In genomic region chr3:123188616-123189230, GRCm38 (mm10) we compare ENCODE assay signal across 18 mouse cellular contexts. TPM values are rescaled to one million over a fixed set of nuclear protein-coding genes. Genes with fewer than 3 reads are reported as not detected.
DNase-seq lines count a peak whose midpoint lies in the region; ATAC-seq and TF ChIP-seq lines count a peak whose summit lies in the region.
"Had no signal": no experiment of that assay in that cellular context is flagged by ENCODE, and none has a peak within 500 bp of the region (broad histone marks: within the 10 kb centered on the region; RNA-seq: fewer than 3 reads in every experiment).

No protein-coding gene starts in this region.

- no peak for DNase-seq in heart, postnatal 0 days (ENCODE audit: low spot score)
- DNase-seq in ES-CJ7 (ENCODE audit: low read depth, low spot score) (peak; percentile 56), NIH3T3 (ENCODE audit: low read depth) (peak; percentile 37)
- DNase-seq in right cerebral cortex, postnatal 14 days: no peak
- DNase-seq in frontal cortex, postnatal 36 days (ENCODE audit: low spot score in 2 of 2): no peak
- DNase-seq: adrenal gland, postnatal 14 days; cerebellum, adult 9-10 months; heart, postnatal 14 days; kidney, adult 11 months; kidney, postnatal 25 days; lung, adult 18-20 months; retina, postnatal 1 day had no signal

- H3K36me3 ChIP-seq in heart, postnatal 0 days (replicated peaks; ENCODE audit: control insufficient read depth, insufficient read depth, low read length): no peaks in the 10 kb centered on the region
- no peaks in the 10 kb centered on the region for H3K36me3 ChIP-seq in heart, embryonic 12.5 days
- no peaks in the 10 kb centered on the region for H3K36me3 ChIP-seq in embryonic facial prominence, embryonic 15.5 days
- H3K36me3 ChIP-seq: hindbrain, embryonic 15.5 days; midbrain, embryonic 15.5 days had no signal

- no peak overlapping the region for H3K9ac ChIP-seq in heart, postnatal 0 days (replicated peaks; ENCODE audit: low read depth, low read length)
- H3K9ac ChIP-seq in heart, embryonic 12.5 days: no peak overlapping the region
- no peak overlapping the region for H3K9ac ChIP-seq in embryonic facial prominence, embryonic 15.5 days
- H3K9ac ChIP-seq: hindbrain, embryonic 15.5 days; midbrain, embryonic 15.5 days had no signal

- peaks cover 9% of the 10 kb centered on the region for H3K4me1 ChIP-seq in heart, postnatal 0 days (ENCODE audit: control insufficient read depth, insufficient read depth)
- peaks cover 8% of the 10 kb centered on the region for H3K4me1 ChIP-seq in heart, embryonic 12.5 days (replicated peaks)
- H3K4me1 ChIP-seq in embryonic facial prominence, embryonic 15.5 days: peaks cover 19% of the 10 kb centered on the region
- H3K4me1 ChIP-seq: hindbrain, embryonic 15.5 days; midbrain, embryonic 15.5 days had no signal

- H3K27me3 ChIP-seq in heart, postnatal 0 days (ENCODE audit: control insufficient read depth, insufficient read depth, low read length): no peaks in the 10 kb centered on the region
- no peaks in the 10 kb centered on the region for H3K27me3 ChIP-seq in heart, embryonic 12.5 days (replicated peaks)
- H3K27me3 ChIP-seq in embryonic facial prominence, embryonic 15.5 days: no peaks in the 10 kb centered on the region
- H3K27me3 ChIP-seq: hindbrain, embryonic 15.5 days; midbrain, embryonic 15.5 days had no signal

- no peak for TF ChIP-seq EP300 in heart, postnatal 0 days (IDR thresholded peaks at IDR 0.05; ENCODE audit: low read depth)

- no peak overlapping the region for H3K4me2 ChIP-seq in heart, postnatal 0 days (ENCODE audit: low read depth, low read length)
- H3K4me2 ChIP-seq in heart, embryonic 12.5 days: no peak overlapping the region
- no peak overlapping the region for H3K4me2 ChIP-seq in embryonic facial prominence, embryonic 15.5 days (replicated peaks)
- H3K4me2 ChIP-seq: hindbrain, embryonic 15.5 days; midbrain, embryonic 15.5 days had no signal

- H3K27ac ChIP-seq in heart, postnatal 0 days (ENCODE audit: low read depth): peak overlapping the region; percentile 26; the same call in 1 of the 2 replicates
- H3K27ac ChIP-seq in heart, embryonic 12.5 days (ENCODE audit: poor library complexity, severe bottlenecking): no peak overlapping the region
- 0 out of 2 replicates have a peak overlapping the region, but pooled peaks have one; percentile 17 for H3K27ac ChIP-seq in embryonic facial prominence, embryonic 15.5 days (replicated peaks)
- H3K27ac ChIP-seq: hindbrain, embryonic 15.5 days; midbrain, embryonic 15.5 days had no signal

- no peak for ATAC-seq in heart, postnatal 0 days (ENCODE audit: insufficient read depth, low read depth)
- no peak for ATAC-seq in heart, embryonic 12.5 days (ENCODE audit: insufficient number of reproducible peaks, low FRiP score)
- no peak for ATAC-seq in embryonic facial prominence, embryonic 15.5 days (ENCODE audit: insufficient number of reproducible peaks, low FRiP score, low TSS enrichment, low read depth)
- ATAC-seq: forebrain, embryonic 14.5 days; midbrain, embryonic 15.5 days had no signal

- 88% methylated on average over 12 of the region's 12 CpGs for WGBS in heart, postnatal 0 days
- 84% methylated on average over 12 of the region's 12 CpGs for WGBS in heart, embryonic 12.5 days
- WGBS in embryonic facial prominence, embryonic 15.5 days: 73% methylated on average over 12 of the region's 12 CpGs

- TF ChIP-seq CTCF in heart, postnatal 0 days (IDR thresholded peaks at IDR 0.05; ENCODE audit: low read depth): no peak

- no peaks in the 10 kb centered on the region for H3K9me3 ChIP-seq in heart, postnatal 0 days (replicated peaks; ENCODE audit: control insufficient read depth, low read length)
- H3K9me3 ChIP-seq in heart, embryonic 12.5 days (replicated peaks): no peaks in the 10 kb centered on the region
- no peaks in the 10 kb centered on the region for H3K9me3 ChIP-seq in embryonic facial prominence, embryonic 15.5 days (replicated peaks)
- H3K9me3 ChIP-seq: hindbrain, embryonic 15.5 days; midbrain, embryonic 15.5 days had no signal

- no peak overlapping the region for H3K4me3 ChIP-seq in heart, postnatal 0 days (ENCODE audit: low read depth, low read length)
- no peak overlapping the region for H3K4me3 ChIP-seq in heart, embryonic 12.5 days
- no peak overlapping the region for H3K4me3 ChIP-seq in embryonic facial prominence, embryonic 15.5 days (replicated peaks)
- H3K4me3 ChIP-seq: erythroblast, embryonic 14.5 days; hindbrain, embryonic 15.5 days; midbrain, embryonic 15.5 days had no signal

RNA-seq across cellular contexts. Expression of gene Synpo2, which starts 47.2 kb away (rescaled TPM):
- total RNA-seq in heart, postnatal 0 days (2014; rRNA removed; ENCODE audit: low replicate concordance): 8.2 and 17.9 TPM in 2 replicates
- polyA plus RNA-seq in heart, postnatal 0 days (2015; fragmentation: Nextera tagmentation; extraction: Ambion mirVana): 13.0 and 14.7 TPM in 2 replicates
- 23.7 and 26.8 TPM in 2 replicates for polyA plus RNA-seq in heart, embryonic 12.5 days (2016; fragmentation: Nextera tagmentation; extraction: Ambion mirVana)
- 6.9 and 9.2 TPM in 2 replicates for polyA plus RNA-seq in embryonic facial prominence, embryonic 15.5 days (2015; fragmentation: Nextera tagmentation; extraction: Ambion mirVana)
- polyA plus RNA-seq: erythroblast, embryonic 14.5 days had no signal

Comparison
In these comparisons a context has a peak if more than half of its experiments do, and no peak if none do; other contexts are left out.
1. DNase-seq: peak in ES-CJ7 (single experiment) and NIH3T3 (single experiment); none in heart, postnatal 0 days (single experiment), right cerebral cortex, postnatal 14 days (single experiment) and frontal cortex, postnatal 36 days (0 of 2).